Mouse (Mus musculus) adrenal gland (tissue): Measurements from ENCODE around the gene Mlycd.

Experiments used
- intact Hi-C: fragments of 180-260 bp; cut with DNase I; formaldehyde crosslinking; loops from one replicate; pipeline ENCODE4 v1.15.1; 2025

The Mlycd gene

GRCm38 (mm10) chr8:119400122-119400671 lies 5.5 kb downstream of the Mlycd start:
- intact Hi-C loops: no loop called here

GRCm38 (mm10) chr8:119400904-119401303 lies 6.2 kb downstream of the Mlycd start:
- intact Hi-C loops: no loop called here

- intact Hi-C loops: no loop called here
These were observed 9.2 kb downstream of the Mlycd start for GRCm38 (mm10) chr8:119403912-119404311.

GRCm38 (mm10) chr8:119404648-119405047 lies 10.0 kb downstream of the Mlycd start:
- intact Hi-C loops: loop anchor here (5.0 kb wide), 1 partner anchor 103 kb away; no protein-coding TSS in a partner anchor

- intact Hi-C loops: loop anchor here (5.0 kb wide), 1 partner anchor 99 kb away; no protein-coding TSS in a partner anchor
These were observed 13.6 kb downstream of the Mlycd start for GRCm38 (mm10) chr8:119408311-119408710.

GRCm38 (mm10) chr8:119412037-119412734 lies 17.5 kb downstream of the Mlycd start:
- intact Hi-C loops: loop anchor here (1.0 to 10.0 kb wide), 3 partner anchors 25 to 193 kb away; partner anchors contain the start of gene Taf1c

- intact Hi-C loops: loop anchor here (1.0 to 10.0 kb wide), 3 partner anchors 24 to 192 kb away; partner anchors contain the start of gene Taf1c
These were observed 18.2 kb downstream of the Mlycd start for GRCm38 (mm10) chr8:119412735-119413498.

- intact Hi-C loops: loop anchor here (2.0 to 10.0 kb wide), 2 partner anchors 23 to 191 kb away; partner anchors contain the start of gene Taf1c
These were observed 18.9 kb downstream of the Mlycd start for GRCm38 (mm10) chr8:119413605-119414004.

GRCm38 (mm10) chr8:119420318-119420717 lies 25.6 kb downstream of the Mlycd start:
- intact Hi-C loops: no loop called here

- intact Hi-C loops: no loop called here
These were observed 27.0 kb downstream of the Mlycd start for GRCm38 (mm10) chr8:119421603-119422122.

GRCm38 (mm10) chr8:119422123-119422711 lies 27.5 kb downstream of the Mlycd start:
- intact Hi-C loops: no loop called here

- intact Hi-C loops: no loop called here
These were observed 29.0 kb downstream of the Mlycd start for GRCm38 (mm10) chr8:119423631-119424141.

- intact Hi-C loops: no loop called here
These were observed 29.6 kb downstream of the Mlycd start for GRCm38 (mm10) chr8:119424199-119424733.

- intact Hi-C loops: no loop called here
These were observed 30.1 kb downstream of the Mlycd start for GRCm38 (mm10) chr8:119424740-119425139.

- intact Hi-C loops: no loop called here
These were observed 30.9 kb downstream of the Mlycd start for GRCm38 (mm10) chr8:119425533-119425932.

GRCm38 (mm10) chr8:119426069-119426735 lies 31.5 kb downstream of the Mlycd start:
- intact Hi-C loops: no loop called here

- intact Hi-C loops: no loop called here
These were observed 33.1 kb downstream of the Mlycd start for GRCm38 (mm10) chr8:119427634-119428349.

- intact Hi-C loops: no loop called here
These were observed 33.7 kb downstream of the Mlycd start for GRCm38 (mm10) chr8:119428350-119428740.

GRCm38 (mm10) chr8:119428766-119429327 lies 34.2 kb downstream of the Mlycd start:
- intact Hi-C loops: no loop called here
